Mouse (Mus musculus) embryonic fibroblast, embryonic 13.5 days (primary cell): ENCODE results near the gene Wnt10b.

ENCODE experiments used
- CTCF ChIP-seq: IDR thresholded peaks from 2 replicates; pipeline ENCODE4 v1.5.1; 2011; ENCODE audit warnings: mild to moderate bottlenecking, control low read depth, low read length, moderate library complexity, borderline replicate concordance; ENCODE audit not compliant: insufficient read depth
- POLR2A ChIP-seq: IDR thresholded peaks from 2 replicates; pipeline ENCODE4 v1.6.1; 2011; ENCODE audit warnings: low read depth, mild to moderate bottlenecking, control low read depth, low read length, moderate library complexity

- TF ChIP-seq POLR2A, result no peak
- no peak for TF ChIP-seq CTCF
Measured at GRCm38 (mm10) chr15:98798903-98799302, 21.0 kb upstream of the Wnt10b start.
